Mouse (Mus musculus) liver, embryonic 16.5 days (tissue): ENCODE results near the gene Slc44a2. TPM values are rescaled to one million over a fixed set of nuclear protein-coding genes. Genes with fewer than 3 reads are reported as not detected.
"Not testable (repeated sequence)": the region's sequence is repeated elsewhere in the genome, so short reads cannot be mapped to it uniquely, and the experiment has no call there.

Experiments used
- ATAC-seq: fragments of 200-750 bp; cut with Nextera tagmentation; 2 replicates; pipeline ENCODE4 v1.8.0; 2017; ENCODE audit warnings: low read depth, mild to moderate bottlenecking, moderate number of reproducible peaks, moderate library complexity
- H3K27ac ChIP-seq: fragments of 300-500 bp; sonication (generic); 2 replicates; pipeline ENCODE4 v1.5.1; 2014; ENCODE audit warnings: mild to moderate bottlenecking, low read length
- H3K27me3 ChIP-seq: fragments of 300-500 bp; sonication (generic); 2 replicates; pipeline ENCODE4 v1.6.1; 2014; ENCODE audit warnings: low read depth, low read length, mixed read lengths; ENCODE audit not compliant: control insufficient read depth, insufficient read depth
- H3K36me3 ChIP-seq: fragments of 300-500 bp; sonication (generic); 2 replicates; pipeline ENCODE4 v1.6.1; 2014; ENCODE audit warnings: mild to moderate bottlenecking; ENCODE audit not compliant: control insufficient read depth, insufficient read depth
- H3K4me1 ChIP-seq: fragments of 300-500 bp; sonication (generic); 2 replicates; pipeline ENCODE4 v1.6.1; 2014; ENCODE audit warnings: low read depth, low read length, mixed read lengths; ENCODE audit not compliant: control insufficient read depth
- H3K4me2 ChIP-seq: fragments of 300-500 bp; sonication (generic); 2 replicates; pipeline ENCODE4 v1.6.1; 2014; ENCODE audit warnings: low read depth, low read length, mixed read lengths
- H3K4me3 ChIP-seq: fragments of 300-500 bp; sonication (generic); 2 replicates; pipeline ENCODE4 v1.5.1; 2014; ENCODE audit warnings: low read depth, mild to moderate bottlenecking, low read length
- H3K9ac ChIP-seq: fragments of 300-500 bp; sonication (generic); 2 replicates; pipeline ENCODE4 v1.6.1; 2014; ENCODE audit warnings: low read depth, low read length
- H3K9me3 ChIP-seq: fragments of 300-500 bp; sonication (generic); replicated peaks from 2 replicates; pipeline ENCODE4 v1.6.1; 2016; ENCODE audit warnings: low read length; ENCODE audit not compliant: control insufficient read depth
- WGBS: fragments of 180-500 bp; shearing (Covaris S2); extraction: QIAGEN DNeasy Blood & Tissue Kit; methylation state at CpG from one replicate; pipeline ENCODE4 v1.1.7; 2014; ENCODE audit not compliant: insufficient replicate concordance; 5-methylcytosine and 5-hydroxymethylcytosine counted together
- polyA plus RNA-seq: library from polyadenylated mRNA; unstranded; fragments of >200 nt; fragmentation: Nextera tagmentation; extraction: Ambion mirVana; gene quantifications from 2 replicates; pipeline ENCODE4 v1.2.1, GENCODE M21; 2015

The Slc44a2 gene
- polyA plus RNA-seq, 1 experiment from 2014 or later: 16.9 TPM

- Histone ChIP-seq H3K27ac (no peak overlapping the region), H3K4me1 (peaks cover 25% of the 10 kb centered on the region), H3K9me3 (no peaks in the 10 kb centered on the region), H3K4me3 (no peak overlapping the region), H3K9ac (no peak overlapping the region), H3K36me3 (no peaks in the 10 kb centered on the region), H3K4me2 (no peak overlapping the region), H3K27me3 (peaks cover 15% of the 10 kb centered on the region)
- 50% methylated on average over 9 of the region's 9 CpGs for WGBS
- ATAC-seq: peak; percentile 64
These were observed 5.9 kb upstream of the Slc44a2 start for GRCm38 (mm10) chr9:21314367-21315140.

GRCm38 (mm10) chr9:21315421-21315820 is 5.1 kb upstream of the Slc44a2 start:
- peaks cover 29% of the 10 kb centered on the region for H3K4me1 ChIP-seq
- H3K4me2 ChIP-seq: no peak overlapping the region
- H3K27ac ChIP-seq: no peak overlapping the region
- WGBS: 46% methylated on average over 5 of the region's 5 CpGs
- no peak overlapping the region for H3K4me3 ChIP-seq
- H3K27me3 ChIP-seq: peaks cover 15% of the 10 kb centered on the region
- no peaks in the 10 kb centered on the region for H3K36me3 ChIP-seq
- no peak for ATAC-seq
- H3K9me3 ChIP-seq: no peaks in the 10 kb centered on the region
- H3K9ac ChIP-seq: no peak overlapping the region

- no peak for ATAC-seq
- H3K9me3 ChIP-seq: no peaks in the 10 kb centered on the region
- no peak overlapping the region for H3K4me2 ChIP-seq
- H3K27ac ChIP-seq: no peak overlapping the region
- H3K4me1 ChIP-seq: peaks cover 41% of the 10 kb centered on the region
- 45% methylated on average over 7 of the region's 7 CpGs for WGBS
- no peaks in the 10 kb centered on the region for H3K36me3 ChIP-seq
- no peak overlapping the region for H3K4me3 ChIP-seq
- no peak overlapping the region for H3K9ac ChIP-seq
- H3K27me3 ChIP-seq: peaks cover 12% of the 10 kb centered on the region
These were observed 3.8 kb upstream of the Slc44a2 start for GRCm38 (mm10) chr9:21316696-21317095.

- Histone ChIP-seq H3K9ac (no peak overlapping the region), H3K27ac (peak overlapping the region; percentile 12; the same call in 1 of the 2 replicates), H3K4me1 (peaks cover 45% of the 10 kb centered on the region), H3K4me3 (no peak overlapping the region), H3K27me3 (no peaks in the 10 kb centered on the region), H3K36me3 (no peaks in the 10 kb centered on the region), H3K4me2 (no peak overlapping the region), H3K9me3 (no peaks in the 10 kb centered on the region)
- ATAC-seq: no peak
- 63% methylated on average over 6 of the region's 6 CpGs for WGBS
These were observed 1.7 kb upstream of the Slc44a2 start for GRCm38 (mm10) chr9:21318792-21319191.

- no peaks in the 10 kb centered on the region for H3K9me3 ChIP-seq
- H3K4me1 ChIP-seq: peaks cover 40% of the 10 kb centered on the region
- H3K9ac ChIP-seq: no peak overlapping the region
- H3K36me3 ChIP-seq: no peaks in the 10 kb centered on the region
- WGBS: 80% methylated on average over 4 of the region's 4 CpGs
- H3K4me3 ChIP-seq: no peak overlapping the region
- no peaks in the 10 kb centered on the region for H3K27me3 ChIP-seq
- ATAC-seq: no peak
- H3K27ac ChIP-seq: no peak overlapping the region
- H3K4me2 ChIP-seq: no peak overlapping the region
These were observed 995 bp upstream of the Slc44a2 start for GRCm38 (mm10) chr9:21319503-21319902.

GRCm38 (mm10) chr9:21320280-21320618 is 249 bp upstream of the Slc44a2 start:
- Histone ChIP-seq H3K9ac (peak overlapping the region; percentile 58), H3K36me3 (no peaks in the 10 kb centered on the region), H3K27me3 (no peaks in the 10 kb centered on the region), H3K27ac (no peak overlapping the region), H3K4me2 (peak overlapping the region; percentile 96), H3K4me1 (peaks cover 33% of the 10 kb centered on the region), H3K4me3 (peak overlapping the region; percentile 65), H3K9me3 (no peaks in the 10 kb centered on the region)
- ATAC-seq: no peak
- 22% methylated on average over 4 of the region's 4 CpGs for WGBS

- Histone ChIP-seq H3K9ac (peak overlapping the region; percentile 58), H3K4me1 (peaks cover 27% of the 10 kb centered on the region), H3K27ac (peak overlapping the region; percentile 54), H3K36me3 (no peaks in the 10 kb centered on the region), H3K9me3 (no peaks in the 10 kb centered on the region), H3K4me3 (peak overlapping the region; percentile 65), H3K27me3 (no peaks in the 10 kb centered on the region), H3K4me2 (peak overlapping the region; percentile 96)
- WGBS: 2% methylated on average over 6 of the region's 6 CpGs
- peak; percentile 19 for ATAC-seq
These were observed 976 bp downstream of the Slc44a2 start for GRCm38 (mm10) chr9:21321513-21321835.

GRCm38 (mm10) chr9:21322211-21322916 is 1.9 kb downstream of the Slc44a2 start:
- Histone ChIP-seq H3K27ac (no peak overlapping the region; the same call in 1 of the 2 replicates), H3K4me2 (peak overlapping the region; percentile 96; the same call in 1 of the 2 replicates), H3K4me1 (peaks cover 30% of the 10 kb centered on the region), H3K27me3 (no peaks in the 10 kb centered on the region), H3K4me3 (peak overlapping the region; percentile 65), H3K36me3 (no peaks in the 10 kb centered on the region), H3K9me3 (no peaks in the 10 kb centered on the region), H3K9ac (no peak overlapping the region; the same call in 1 of the 2 replicates)
- 69% methylated on average over 19 of the region's 19 CpGs for WGBS
- ATAC-seq: no peak

- not testable (repeated sequence) for ATAC-seq, H3K36me3 ChIP-seq, H3K27me3 ChIP-seq, H3K27ac ChIP-seq, H3K9me3 ChIP-seq, H3K4me2 ChIP-seq, H3K4me3 ChIP-seq, H3K9ac ChIP-seq
- peaks cover 30% of the 10 kb centered on the region for H3K4me1 ChIP-seq
- 70% methylated on average over 7 of the region's 8 CpGs for WGBS
These were observed 2.4 kb downstream of the Slc44a2 start for GRCm38 (mm10) chr9:21322917-21323297.
